Mouse (Mus musculus) G1E (cell line): Measurements from ENCODE around the gene Tbc1d25. TPM values are rescaled to one million over a fixed set of nuclear protein-coding genes. Genes with fewer than 3 reads are reported as not detected.

ENCODE experiments used
- ATAC-seq: 2 replicates; pipeline ENCODE4 v1.8.0; 2016; ENCODE audit warnings: mild to moderate bottlenecking; ENCODE audit not compliant: insufficient number of reproducible peaks, poor library complexity, low FRiP score, severe bottlenecking; ENCODE audit errors: extremely low read depth
- DNase-seq: peaks from one replicate; pipeline ENCODE4 v3.0.0; 2012; ENCODE audit warnings: low spot score
- H3K27me3 ChIP-seq: 2 replicates; pipeline ENCODE4 v1.6.1; 2012; ENCODE audit warnings: mild to moderate bottlenecking, low read length, inconsistent platforms; ENCODE audit not compliant: insufficient read depth
- H3K36me3 ChIP-seq: replicated peaks from 2 replicates; pipeline ENCODE3; 2012; ENCODE audit warnings: mild to moderate bottlenecking, inconsistent platforms
- H3K4me1 ChIP-seq: 2 replicates; pipeline ENCODE4 v1.6.1; 2012; ENCODE audit warnings: low read depth, low read length, inconsistent platforms, mixed read lengths; ENCODE audit not compliant: insufficient read depth
- H3K4me3 ChIP-seq: 2 replicates; pipeline ENCODE4 v1.5.1; 2012; ENCODE audit warnings: low read depth, mild to moderate bottlenecking, inconsistent platforms, low read length, moderate library complexity, mixed read lengths
- H3K9me3 ChIP-seq: replicated peaks from 2 replicates; pipeline ENCODE4 v1.6.1; 2012; ENCODE audit warnings: inconsistent platforms
- CTCF ChIP-seq: IDR thresholded peaks from 2 replicates; pipeline ENCODE4 v1.5.1; 2012; ENCODE audit warnings: low read depth, low read length, inconsistent platforms, mixed read lengths
- GATA1 ChIP-seq: IDR thresholded peaks from 2 replicates; pipeline ENCODE4 v1.6.1; 2012; ENCODE audit warnings: borderline replicate concordance, low read length, inconsistent platforms, mixed read lengths
- GATA2 ChIP-seq: IDR thresholded peaks from 2 replicates; pipeline ENCODE4 v1.6.1; 2012; ENCODE audit warnings: low read depth, low read length, inconsistent platforms, borderline replicate concordance
- POLR2AphosphoS5 ChIP-seq: IDR thresholded peaks from 2 replicates; pipeline ENCODE4 v1.6.1; 2012; ENCODE audit warnings: low read depth, low read length, inconsistent platforms; ENCODE audit not compliant: insufficient replicate concordance
- TAL1 ChIP-seq: conservative IDR thresholded peaks from 2 replicates; pipeline ENCODE4 v1.6.1; 2012; ENCODE audit warnings: low read depth, low read length, inconsistent platforms, mixed read lengths
- polyA plus RNA-seq: library from polyadenylated mRNA; stranded (reverse); fragments of >175 nt; gene quantifications from 2 replicates; pipeline ENCODE4 v1.2.3, GENCODE M21; 2012
- total RNA-seq, 2 experiments: library from RNA; stranded (forward) in 1 of 2; stranded (reverse) in 1 of 2; fragments of 200-1000 nt in 1 of 2; fragments of >200 nt in 1 of 2; fragmentation: Nextera tagmentation in 1 of 2; gene quantifications; 2 replicates each; pipeline ENCODE4 v1.2.3; 2014 to 2017

Tbc1d25 gene
- total and polyA plus RNA-seq, 3 experiments = 4.4 to 9.7 (median 6.5) TPM

- Histone ChIP-seq H3K4me1 (peaks cover 22% of the 10 kb centered on the region), H3K4me3 (no peak overlapping the region; the same call in 1 of the 2 replicates), H3K9me3 (no peaks in the 10 kb centered on the region), H3K36me3 (no peaks in the 10 kb centered on the region), H3K27me3 (peaks cover 4% of the 10 kb centered on the region; the same call in 1 of the 2 replicates)
- no peak for ATAC-seq
- DNase-seq = no peak
- TF ChIP-seq TAL1 = no peak
- no peak for TF ChIP-seq GATA1
- TF ChIP-seq POLR2AphosphoS5 = no peak
- no peak for TF ChIP-seq GATA2
- no peak for TF ChIP-seq CTCF
Observed at GRCm38 (mm10) chrX:8205551-8205950, 29.6 kb upstream of the Tbc1d25 start.

DNA sequence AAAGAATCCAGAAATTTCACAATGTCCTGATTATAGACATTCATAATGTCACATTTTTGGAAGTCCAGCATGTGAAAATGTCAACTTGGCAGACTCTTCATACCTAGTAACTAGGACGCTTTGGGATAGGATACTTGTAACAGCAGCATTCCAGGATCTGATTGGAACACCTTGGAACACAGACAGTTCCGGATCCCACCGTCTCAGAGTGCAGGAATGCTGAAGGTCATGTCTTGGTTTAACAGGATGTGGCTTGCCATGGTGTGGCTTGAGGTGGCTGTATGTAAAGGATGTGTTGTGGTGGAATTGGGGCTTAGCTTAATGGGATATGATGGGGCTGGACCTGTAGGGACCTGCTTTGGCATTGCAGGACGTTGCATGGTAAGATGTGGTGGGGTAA, 29.1 kb upstream of the Tbc1d25 start:
- peaks cover 22% of the 10 kb centered on the region for H3K4me1 ChIP-seq
- no peaks in the 10 kb centered on the region for H3K36me3 ChIP-seq
- H3K27me3 ChIP-seq = peaks cover 4% of the 10 kb centered on the region; the same call in 1 of the 2 replicates
- DNase-seq = no peak
- no peak for ATAC-seq
- H3K4me3 ChIP-seq = no peak overlapping the region
- no peak for TF ChIP-seq POLR2AphosphoS5
- no peak for TF ChIP-seq CTCF
- TF ChIP-seq GATA1 = no peak
- no peak for TF ChIP-seq TAL1
- TF ChIP-seq GATA2 = no peak
- no peaks in the 10 kb centered on the region for H3K9me3 ChIP-seq

DNA sequence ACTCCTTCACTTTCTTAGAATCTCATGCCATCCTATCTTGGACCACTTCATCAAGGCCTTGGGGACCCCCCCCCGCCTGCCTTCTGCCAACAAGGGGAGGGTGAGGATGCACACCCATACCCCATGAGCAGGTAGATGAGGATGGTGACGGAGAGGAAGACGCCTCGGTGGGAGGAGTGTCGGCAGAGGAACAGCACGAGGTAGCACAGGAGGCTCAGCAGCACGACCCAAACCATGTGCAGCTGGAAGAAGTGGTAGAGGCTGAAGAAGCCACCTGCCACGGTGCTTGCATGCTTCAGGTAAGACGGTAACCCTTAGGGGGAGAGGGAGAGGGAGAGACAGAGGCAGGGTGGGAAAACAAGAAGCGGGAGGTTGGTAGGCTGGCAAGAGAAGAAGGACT, 28.1 kb upstream of the Tbc1d25 start:
- H3K9me3 ChIP-seq = no peaks in the 10 kb centered on the region
- ATAC-seq (no peak), DNase-seq (no peak)
- TF ChIP-seq POLR2AphosphoS5 (no peak), GATA1 (no peak), CTCF (no peak), GATA2 (no peak), TAL1 (no peak)
- no peaks in the 10 kb centered on the region for H3K36me3 ChIP-seq
- peaks cover 22% of the 10 kb centered on the region for H3K4me1 ChIP-seq
- H3K4me3 ChIP-seq = no peak overlapping the region
- H3K27me3 ChIP-seq = peaks cover 4% of the 10 kb centered on the region; the same call in 1 of the 2 replicates

GRCm38 (mm10) chrX:8203105-8203504, 27.1 kb upstream of the Tbc1d25 start:
- no peak for ATAC-seq

GRCm38 (mm10) chrX:8193419-8193723, 17.4 kb upstream of the Tbc1d25 start, which contains the start of gene Ebp:
Gene Ebp (minus strand): TSS chrX:8193512.
- H3K27me3 ChIP-seq = no peaks in the 10 kb centered on the region
- peak within 1 kb of the TSS; percentile 81 for H3K4me3 ChIP-seq
- H3K36me3 ChIP-seq = peaks cover 6% of the 10 kb centered on the region
- peaks cover 34% of the 10 kb centered on the region for H3K4me1 ChIP-seq
- no peak for ATAC-seq
- no peaks in the 10 kb centered on the region for H3K9me3 ChIP-seq
- peak; percentile 19 for DNase-seq
- no peak for TF ChIP-seq GATA2
- no peak for TF ChIP-seq POLR2AphosphoS5
- no peak for TF ChIP-seq CTCF
- TF ChIP-seq GATA1 = no peak
- TF ChIP-seq TAL1 = no peak

More at GRCm38 (mm10) chrX:8203105-8203504, 27.1 kb upstream of the Tbc1d25 start:
- Histone ChIP-seq H3K36me3 (no peaks in the 10 kb centered on the region), H3K4me3 (no peak overlapping the region), H3K27me3 (peaks cover 4% of the 10 kb centered on the region; the same call in 1 of the 2 replicates), H3K4me1 (peaks cover 26% of the 10 kb centered on the region), H3K9me3 (no peaks in the 10 kb centered on the region)
- DNase-seq = no peak
- TF ChIP-seq TAL1 (no peak), POLR2AphosphoS5 (no peak), CTCF (no peak), GATA2 (no peak), GATA1 (no peak)

GRCm38 (mm10) chrX:8192640-8193418, 16.8 kb upstream of the Tbc1d25 start:
- TF ChIP-seq GATA2 = no peak
- no peak for TF ChIP-seq TAL1
- TF ChIP-seq POLR2AphosphoS5 = no peak
- no peak for TF ChIP-seq GATA1
- no peak for TF ChIP-seq CTCF
- Histone ChIP-seq H3K4me1 (peaks cover 28% of the 10 kb centered on the region), H3K27me3 (no peaks in the 10 kb centered on the region), H3K4me3 (peak overlapping the region; percentile 81), H3K36me3 (peaks cover 11% of the 10 kb centered on the region), H3K9me3 (no peaks in the 10 kb centered on the region)
- peak; percentile 98 for ATAC-seq
- DNase-seq = peak; percentile 87
